Mouse (Mus musculus): ENCODE data around the gene Supt20. TPM values are rescaled to one million over a fixed set of nuclear protein-coding genes. Genes with fewer than 3 reads are reported as not detected.

Gene Supt20
- polyA plus RNA-seq, 1 experiment from 2014 or later, result 126 TPM

- no peak for ATAC-seq (replicated peaks; ENCODE audit: insufficient number of reproducible peaks, low FRiP score, low TSS enrichment, low read depth)
- H3K4me2 ChIP-seq (ENCODE audit: low read depth, low read length), result no peak overlapping the region
- WGBS, result 67% methylated on average over 5 of the region's 5 CpGs
These were observed 30.2 kb upstream of the Supt20 start for GRCm38 (mm10) chr3:54662411-54662810.

DNA sequence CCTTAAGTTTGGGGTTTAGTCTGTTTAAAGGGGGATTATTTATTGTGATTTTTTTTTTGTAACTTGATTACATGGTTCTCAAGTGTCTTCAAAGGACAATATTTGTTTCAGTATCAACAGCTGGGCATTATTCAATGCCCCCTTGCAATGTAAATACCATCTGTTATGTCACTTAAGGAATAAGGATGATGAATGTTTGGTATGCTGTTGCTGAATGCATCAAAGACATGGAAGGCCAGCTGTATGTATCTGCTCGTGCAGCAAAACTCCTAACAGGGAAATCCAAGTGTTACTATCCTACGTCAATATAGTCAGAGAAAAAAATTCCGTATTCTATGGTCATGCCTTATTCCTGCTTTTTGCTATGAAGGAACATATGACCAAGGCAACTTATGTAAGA lies 24.5 kb upstream of the Supt20 start:
- Histone ChIP-seq H3K9me3 (replicated peaks; ENCODE audit: control insufficient read depth, low read length) (no peaks in the 10 kb centered on the region), H3K27ac (replicated peaks; ENCODE audit: low read depth, low read length) (no peak overlapping the region), H3K36me3 (replicated peaks; ENCODE audit: control insufficient read depth, insufficient read depth, low read depth, low read length) (no peaks in the 10 kb centered on the region), H3K4me2 (ENCODE audit: low read depth, low read length) (no peak overlapping the region), H3K27me3 (ENCODE audit: control insufficient read depth, insufficient read depth, low read length) (no peaks in the 10 kb centered on the region), H3K4me1 (ENCODE audit: control insufficient read depth, insufficient read depth, low read length) (no peaks in the 10 kb centered on the region), H3K4me3 (ENCODE audit: low read depth, low read length) (no peak overlapping the region), H3K9ac (replicated peaks; ENCODE audit: low read length) (no peak overlapping the region)
- ATAC-seq (replicated peaks; ENCODE audit: insufficient number of reproducible peaks, low FRiP score, low TSS enrichment, low read depth) (no peak), DNase-seq (ENCODE audit: low spot score) (no peak)
- WGBS, result 83% methylated on average over 3 of the region's 3 CpGs

More at GRCm38 (mm10) chr3:54662411-54662810, 30.2 kb upstream of the Supt20 start:
- no peaks in the 10 kb centered on the region for H3K27me3 ChIP-seq (ENCODE audit: control insufficient read depth, insufficient read depth, low read length)
- H3K4me3 ChIP-seq (ENCODE audit: low read depth, low read length), result no peak overlapping the region
- H3K9ac ChIP-seq (replicated peaks; ENCODE audit: low read length), result no peak overlapping the region
- DNase-seq (ENCODE audit: low spot score), result no peak
- no peaks in the 10 kb centered on the region for H3K9me3 ChIP-seq (replicated peaks; ENCODE audit: control insufficient read depth, low read length)
- no peaks in the 10 kb centered on the region for H3K36me3 ChIP-seq (replicated peaks; ENCODE audit: control insufficient read depth, insufficient read depth, low read depth, low read length)
- no peak overlapping the region for H3K27ac ChIP-seq (replicated peaks; ENCODE audit: low read depth, low read length)
- H3K4me1 ChIP-seq (ENCODE audit: control insufficient read depth, insufficient read depth, low read length), result no peaks in the 10 kb centered on the region

DNA sequence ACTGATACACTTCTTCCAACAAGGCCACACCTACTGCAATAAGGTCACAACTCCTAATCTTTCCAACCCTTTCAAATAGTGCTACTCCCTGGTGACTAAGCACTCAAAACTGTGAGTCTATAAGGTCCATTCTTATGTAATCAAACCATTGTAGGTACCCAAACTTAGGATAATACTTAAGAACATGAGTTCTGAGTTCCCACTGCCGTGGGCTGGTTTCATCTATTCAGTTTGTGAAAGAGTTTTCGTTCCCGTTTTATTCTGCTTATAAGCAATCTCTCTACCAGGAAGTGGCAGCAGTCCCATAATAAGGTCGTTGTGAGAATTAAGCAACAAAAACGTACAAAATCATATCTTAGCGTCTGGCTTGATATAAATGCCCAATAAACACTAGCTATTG lies 23.9 kb upstream of the Supt20 start:
- Histone ChIP-seq H3K4me3 (ENCODE audit: low read depth, low read length) (no peak overlapping the region), H3K9me3 (replicated peaks; ENCODE audit: control insufficient read depth, low read length) (no peaks in the 10 kb centered on the region), H3K27me3 (ENCODE audit: control insufficient read depth, insufficient read depth, low read length) (no peaks in the 10 kb centered on the region), H3K36me3 (replicated peaks; ENCODE audit: control insufficient read depth, insufficient read depth, low read depth, low read length) (no peaks in the 10 kb centered on the region), H3K27ac (replicated peaks; ENCODE audit: low read depth, low read length) (no peak overlapping the region), H3K9ac (replicated peaks; ENCODE audit: low read length) (no peak overlapping the region), H3K4me1 (ENCODE audit: control insufficient read depth, insufficient read depth, low read length) (no peaks in the 10 kb centered on the region), H3K4me2 (ENCODE audit: low read depth, low read length) (no peak overlapping the region)
- ATAC-seq (replicated peaks; ENCODE audit: insufficient number of reproducible peaks, low FRiP score, low TSS enrichment, low read depth), result no peak
- no peak for DNase-seq (ENCODE audit: low spot score)
- WGBS, result 88% methylated on average over 6 of the region's 6 CpGs

DNA sequence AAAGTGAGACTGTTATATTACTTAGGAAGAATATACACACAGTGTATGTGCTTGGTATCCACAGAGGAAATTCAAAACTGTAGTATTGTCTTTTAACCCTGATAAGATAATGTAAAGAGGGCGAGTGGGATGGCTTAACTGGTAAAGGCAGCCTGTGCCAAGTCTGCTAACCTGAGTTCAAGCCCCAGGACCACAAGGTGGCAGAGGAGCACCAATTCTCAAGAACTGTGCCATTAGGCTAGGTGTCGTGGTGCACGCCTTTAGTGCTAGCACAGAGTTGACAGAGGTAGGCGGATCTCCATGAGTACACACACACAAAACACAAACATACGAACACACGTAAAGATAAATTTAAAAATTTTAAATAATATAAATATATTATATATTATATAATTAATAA lies 23.0 kb upstream of the Supt20 start:
- no peaks in the 10 kb centered on the region for H3K36me3 ChIP-seq (replicated peaks; ENCODE audit: control insufficient read depth, insufficient read depth, low read depth, low read length)
- H3K27ac ChIP-seq (replicated peaks; ENCODE audit: low read depth, low read length), result no peak overlapping the region
- H3K9me3 ChIP-seq (replicated peaks; ENCODE audit: control insufficient read depth, low read length), result no peaks in the 10 kb centered on the region
- no peak overlapping the region for H3K4me3 ChIP-seq (ENCODE audit: low read depth, low read length)
- H3K4me2 ChIP-seq (ENCODE audit: low read depth, low read length), result no peak overlapping the region
- ATAC-seq (replicated peaks; ENCODE audit: insufficient number of reproducible peaks, low FRiP score, low TSS enrichment, low read depth), result no peak
- H3K4me1 ChIP-seq (ENCODE audit: control insufficient read depth, insufficient read depth, low read length), result no peaks in the 10 kb centered on the region
- no peak for DNase-seq (ENCODE audit: low spot score)
- WGBS, result 85% methylated on average over 6 of the region's 6 CpGs
- no peaks in the 10 kb centered on the region for H3K27me3 ChIP-seq (ENCODE audit: control insufficient read depth, insufficient read depth, low read length)
- no peak overlapping the region for H3K9ac ChIP-seq (replicated peaks; ENCODE audit: low read length)

DNA sequence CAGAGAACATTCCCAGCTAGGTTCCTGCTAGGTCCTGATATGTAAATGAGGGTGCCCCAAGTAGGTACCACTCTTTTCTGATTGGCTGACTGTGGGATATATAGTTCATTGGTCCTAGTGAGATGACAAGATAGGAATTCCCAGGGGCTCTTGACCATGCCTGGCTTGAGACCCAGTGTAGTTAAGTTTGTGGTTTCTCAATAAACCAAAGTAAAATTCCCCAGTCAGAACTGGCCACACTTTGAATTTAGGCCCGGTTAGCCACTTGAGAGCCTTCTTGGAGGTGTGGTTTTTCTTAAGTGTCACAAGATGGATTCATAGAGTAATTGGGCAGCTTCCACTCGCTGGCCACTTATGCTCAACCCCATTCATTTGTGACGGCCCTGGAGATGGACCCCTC lies 20.5 kb upstream of the Supt20 start:
- DNase-seq (ENCODE audit: low spot score) (no peak), ATAC-seq (replicated peaks; ENCODE audit: insufficient number of reproducible peaks, low FRiP score, low TSS enrichment, low read depth) (no peak)
- no peaks in the 10 kb centered on the region for H3K4me1 ChIP-seq (ENCODE audit: control insufficient read depth, insufficient read depth, low read length)
- H3K27ac ChIP-seq (replicated peaks; ENCODE audit: low read depth, low read length), result no peak overlapping the region
- no peaks in the 10 kb centered on the region for H3K36me3 ChIP-seq (replicated peaks; ENCODE audit: control insufficient read depth, insufficient read depth, low read depth, low read length)
- H3K4me2 ChIP-seq (ENCODE audit: low read depth, low read length), result no peak overlapping the region
- H3K4me3 ChIP-seq (ENCODE audit: low read depth, low read length), result no peak overlapping the region
- no peaks in the 10 kb centered on the region for H3K27me3 ChIP-seq (ENCODE audit: control insufficient read depth, insufficient read depth, low read length)
- WGBS, result 82% methylated on average over 3 of the region's 3 CpGs
- no peaks in the 10 kb centered on the region for H3K9me3 ChIP-seq (replicated peaks; ENCODE audit: control insufficient read depth, low read length)
- no peak overlapping the region for H3K9ac ChIP-seq (replicated peaks; ENCODE audit: low read length)

GRCm38 (mm10) chr3:54672557-54673529 lies 19.8 kb upstream of the Supt20 start:
- DNase-seq (ENCODE audit: low spot score) (peak; percentile 80), ATAC-seq (replicated peaks; ENCODE audit: insufficient number of reproducible peaks, low FRiP score, low TSS enrichment, low read depth) (no peak)
- Histone ChIP-seq H3K27ac (replicated peaks; ENCODE audit: low read depth, low read length) (no peak overlapping the region), H3K27me3 (ENCODE audit: control insufficient read depth, insufficient read depth, low read length) (no peaks in the 10 kb centered on the region), H3K9me3 (replicated peaks; ENCODE audit: control insufficient read depth, low read length) (no peaks in the 10 kb centered on the region), H3K4me2 (ENCODE audit: low read depth, low read length) (no peak overlapping the region), H3K36me3 (replicated peaks; ENCODE audit: control insufficient read depth, insufficient read depth, low read depth, low read length) (no peaks in the 10 kb centered on the region), H3K4me3 (ENCODE audit: low read depth, low read length) (no peak overlapping the region), H3K4me1 (ENCODE audit: control insufficient read depth, insufficient read depth, low read length) (no peaks in the 10 kb centered on the region), H3K9ac (replicated peaks; ENCODE audit: low read length) (no peak overlapping the region)
- WGBS, result 62% methylated on average over 13 of the region's 13 CpGs

DNA sequence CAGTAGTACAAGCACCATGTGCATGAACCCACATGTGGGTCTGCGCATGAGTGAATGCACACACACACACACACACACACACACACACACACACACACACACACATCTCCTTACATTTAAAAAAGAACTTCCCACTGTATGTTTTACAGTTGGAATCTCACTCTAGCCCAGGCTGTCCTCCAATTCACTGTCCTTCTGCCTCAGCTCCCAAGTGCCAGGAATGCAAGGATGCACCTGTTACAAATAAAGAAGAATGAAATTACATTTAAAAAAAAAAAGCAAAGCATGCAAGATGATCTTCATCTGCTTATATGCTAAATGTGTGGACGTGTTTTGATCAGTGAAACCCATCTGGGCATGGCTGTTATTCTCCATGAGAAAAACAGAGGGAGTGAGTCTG lies 15.8 kb upstream of the Supt20 start:
- H3K4me2 ChIP-seq (ENCODE audit: low read depth, low read length), result no peak overlapping the region
- H3K9ac ChIP-seq (replicated peaks; ENCODE audit: low read length), result no peak overlapping the region
- no peaks in the 10 kb centered on the region for H3K4me1 ChIP-seq (ENCODE audit: control insufficient read depth, insufficient read depth, low read length)
- no peak overlapping the region for H3K27ac ChIP-seq (replicated peaks; ENCODE audit: low read depth, low read length)
- no peak overlapping the region for H3K4me3 ChIP-seq (ENCODE audit: low read depth, low read length)
- ATAC-seq (replicated peaks; ENCODE audit: insufficient number of reproducible peaks, low FRiP score, low TSS enrichment, low read depth) (no peak), DNase-seq (ENCODE audit: low spot score) (no peak)
- H3K9me3 ChIP-seq (replicated peaks; ENCODE audit: control insufficient read depth, low read length), result no peaks in the 10 kb centered on the region
- no peaks in the 10 kb centered on the region for H3K36me3 ChIP-seq (replicated peaks; ENCODE audit: control insufficient read depth, insufficient read depth, low read depth, low read length)
- WGBS, result 77% methylated on average over 2 of the region's 2 CpGs
- no peaks in the 10 kb centered on the region for H3K27me3 ChIP-seq (ENCODE audit: control insufficient read depth, insufficient read depth, low read length)
